Mouse (Mus musculus) kidney, adult 18-20 months (tissue): ENCODE data around the gene Bad.
"Not testable (repeated sequence)": the region's sequence is repeated elsewhere in the genome, so short reads cannot be mapped to it uniquely, and the experiment has no call there.

Experiments used
- DNase-seq: peaks from one replicate; pipeline ENCODE4 v3.0.0; 2021

Gene Bad

DNA sequence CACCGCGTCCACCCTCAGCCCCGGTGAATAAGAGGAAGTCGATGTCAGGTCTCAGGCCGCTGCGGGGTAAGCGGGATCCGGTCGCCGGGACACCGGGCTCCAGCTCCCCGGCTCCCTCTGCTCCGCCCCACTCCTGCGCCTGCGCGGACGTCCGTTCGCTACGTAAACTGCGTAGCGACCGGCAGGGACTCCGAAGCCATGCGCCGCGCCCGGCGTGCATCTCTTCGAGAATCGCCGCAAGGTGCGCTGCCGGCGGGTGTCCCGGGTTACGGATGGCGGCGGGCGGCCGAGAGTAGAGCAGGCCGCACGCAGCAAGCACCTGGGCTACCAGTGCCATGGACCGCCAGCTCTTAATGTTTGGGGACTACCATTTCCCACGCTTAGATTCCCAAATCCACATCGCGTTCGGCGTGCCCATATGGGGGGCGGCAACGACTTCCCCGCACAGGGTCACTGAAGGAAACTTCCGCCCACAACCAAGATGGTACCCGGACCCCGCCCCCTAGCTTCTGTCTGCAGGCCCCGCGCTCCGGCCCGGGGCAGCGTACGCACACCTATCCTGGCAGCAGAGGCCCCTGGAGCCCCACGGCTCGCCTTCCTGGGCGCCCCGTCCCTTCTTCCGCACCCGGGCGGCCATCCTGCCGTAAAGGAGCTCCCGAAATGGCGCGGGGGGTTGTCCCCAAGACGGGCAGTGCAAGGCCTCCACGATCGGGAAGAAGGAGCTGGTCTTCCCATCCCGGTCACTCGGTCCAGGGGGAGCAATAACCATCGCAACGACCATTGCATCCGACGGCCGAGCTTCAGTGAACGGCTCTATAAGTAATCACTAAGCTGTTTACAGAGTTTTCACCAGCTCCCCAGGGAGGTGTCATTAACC lies at the start of gene Bad:
Gene Bad (plus strand): TSS at position 490 of the 877 bp plus-strand sequence.
- DNase-seq = peak; percentile 97

DNA sequence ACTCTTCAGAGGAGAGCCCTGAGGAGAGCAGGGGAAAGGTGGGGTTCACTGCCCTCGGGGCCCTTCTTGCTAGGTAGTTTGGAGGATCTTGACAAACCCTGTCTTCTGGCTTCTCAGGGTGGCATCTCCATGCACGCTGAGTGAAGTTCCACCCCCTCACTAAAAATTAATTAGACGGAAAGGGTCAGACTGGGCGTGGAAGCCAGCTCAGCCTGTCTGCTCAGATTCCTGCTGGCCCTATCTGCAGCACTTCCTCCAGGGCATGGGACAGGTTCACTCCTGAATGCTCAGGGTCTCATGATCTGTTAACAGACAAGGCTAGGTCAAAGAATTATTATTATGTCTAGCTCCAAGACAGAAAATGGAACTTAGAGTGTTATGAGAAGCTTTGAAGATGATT lies 49.1 kb upstream of the Bad start:
- DNase-seq = no peak

DNA sequence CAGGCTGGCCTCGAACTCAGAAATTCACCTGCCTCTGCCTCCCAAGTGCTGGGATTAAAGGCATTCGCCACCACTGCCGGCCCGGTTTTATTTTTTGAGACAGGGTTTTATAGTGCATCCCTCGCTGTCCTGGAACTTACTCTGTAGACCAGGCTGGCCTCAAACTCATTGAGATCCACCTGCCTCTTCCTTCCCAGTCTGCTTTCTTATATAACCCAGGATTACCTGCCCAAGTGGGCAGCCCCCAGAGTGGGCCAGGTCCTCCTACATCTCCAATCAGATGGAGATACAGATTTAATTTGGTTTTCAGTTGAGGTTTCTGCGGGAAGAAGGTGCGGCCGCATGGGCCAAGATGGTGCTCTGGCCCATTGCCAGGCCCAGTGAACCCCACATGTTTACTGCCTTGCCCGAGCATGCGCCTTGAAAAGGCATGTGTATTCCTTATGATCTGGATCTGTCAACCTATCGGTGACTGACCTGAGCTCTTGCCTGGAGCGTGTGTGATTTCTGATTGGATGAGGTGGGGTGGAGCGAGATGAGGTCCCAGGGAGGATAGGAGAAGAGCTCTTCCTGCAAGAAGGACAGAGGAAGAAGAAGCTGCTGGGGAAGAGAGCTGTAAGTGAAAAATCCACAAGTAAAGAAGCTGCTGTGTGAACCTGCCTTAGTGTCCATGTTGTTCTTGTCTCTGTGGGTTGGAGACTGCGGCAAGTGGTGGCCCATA lies 47.8 kb upstream of the Bad start:
- no peak for DNase-seq

GRCm38 (mm10) chr19:6895608-6896305 lies 45.9 kb upstream of the Bad start:
- DNase-seq = not testable (repeated sequence)

- DNase-seq = no peak
Measured at GRCm38 (mm10) chr19:6899641-6900040, 42.0 kb upstream of the Bad start.

DNA sequence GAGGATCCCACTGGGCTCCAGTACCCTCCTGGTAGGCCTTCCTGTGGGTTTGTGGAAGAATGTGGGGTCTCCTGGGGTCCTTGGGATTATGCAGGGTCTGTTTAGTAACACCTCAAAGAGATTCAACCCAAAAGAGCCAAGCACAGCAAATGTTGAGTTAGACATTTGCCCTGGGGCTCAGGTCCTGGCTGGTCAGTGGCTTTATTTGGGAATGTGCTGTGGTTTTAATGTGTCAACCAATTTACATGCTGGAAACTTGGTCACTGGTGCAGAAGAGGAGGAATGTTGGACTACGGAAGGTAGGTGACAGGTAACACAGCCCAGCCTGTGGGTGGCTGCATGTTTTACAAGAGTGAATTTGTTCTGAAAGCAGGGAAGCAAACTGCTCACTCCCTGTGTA lies 38.6 kb upstream of the Bad start:
- DNase-seq = peak; percentile 60

DNA sequence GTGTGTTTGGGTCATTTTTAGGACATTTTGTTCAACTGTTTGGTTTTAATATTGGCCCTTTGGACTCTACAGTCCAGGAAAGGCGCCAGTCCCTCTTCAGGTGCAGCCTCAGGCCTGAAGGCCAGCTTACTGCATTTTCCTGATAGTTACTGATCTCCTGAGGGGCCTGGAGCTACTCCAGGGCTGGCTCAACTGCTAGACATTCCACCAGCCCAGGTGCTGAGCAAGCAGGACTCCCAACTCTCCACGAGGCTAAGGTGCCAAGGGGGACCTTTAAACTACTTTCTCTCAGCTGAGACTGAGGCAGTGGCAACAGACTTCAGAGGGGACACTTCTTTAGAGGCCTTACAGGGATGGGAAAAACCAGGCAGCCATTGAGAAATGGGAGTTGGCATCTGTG lies 36.8 kb upstream of the Bad start:
- peak; percentile 77 for DNase-seq

DNA sequence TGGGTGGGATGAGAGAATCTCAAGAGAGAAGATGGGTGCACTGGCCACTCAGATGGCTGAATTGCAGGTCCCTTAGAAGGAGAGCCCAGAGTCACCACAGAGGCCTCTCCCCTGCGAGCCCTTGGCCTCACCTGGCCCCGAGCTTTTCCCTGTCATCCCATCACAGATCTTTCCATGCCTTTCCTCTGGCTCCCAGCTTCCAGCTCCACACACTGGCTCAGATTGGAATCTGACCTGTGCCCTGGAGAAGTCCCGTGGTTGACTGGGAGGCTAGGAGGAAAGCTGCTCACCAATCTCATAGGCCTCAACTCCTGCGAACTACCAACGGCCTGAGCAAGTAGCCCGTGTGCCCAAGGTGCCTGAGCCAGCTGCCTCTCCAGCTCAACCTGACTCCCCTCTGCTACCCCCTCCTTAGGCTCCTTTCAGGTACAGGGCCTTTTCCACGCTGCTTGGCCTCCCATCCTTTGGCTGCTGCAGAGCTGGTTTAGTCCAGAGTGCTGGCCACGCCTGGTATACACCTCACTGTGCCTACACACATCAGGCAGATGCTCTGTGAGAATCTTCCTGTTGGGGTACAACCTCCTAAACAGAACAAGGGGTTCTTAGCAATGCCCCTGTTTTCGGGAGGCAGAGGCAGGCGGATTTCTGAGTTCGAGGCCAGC lies 36.0 kb upstream of the Bad start:
- DNase-seq = no peak

DNA sequence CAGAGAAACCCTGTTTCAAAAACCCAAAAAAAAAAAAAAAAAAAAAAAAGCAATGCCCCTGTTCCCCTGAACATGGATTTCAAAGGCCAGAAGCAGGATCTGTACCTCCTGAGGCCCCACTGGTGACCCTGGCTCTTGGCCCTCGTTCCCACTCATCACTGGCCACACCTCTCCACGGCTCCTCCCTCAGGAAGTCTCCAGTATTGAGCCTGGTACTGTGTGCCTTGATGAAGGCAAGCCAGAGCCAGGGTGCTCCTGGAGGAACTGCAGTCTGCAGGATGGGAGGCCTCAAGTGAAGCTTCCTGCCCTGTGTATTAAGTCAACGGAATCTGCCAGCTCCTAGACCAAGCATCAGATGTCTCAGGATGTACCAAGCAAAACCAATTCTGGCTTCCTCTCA lies 35.5 kb upstream of the Bad start:
- peak; percentile 65 for DNase-seq

GRCm38 (mm10) chr19:6907094-6907493 lies 34.6 kb upstream of the Bad start:
- no peak for DNase-seq

- DNase-seq = peak; percentile 62
Measured at GRCm38 (mm10) chr19:6907811-6908540, 33.7 kb upstream of the Bad start.

DNA sequence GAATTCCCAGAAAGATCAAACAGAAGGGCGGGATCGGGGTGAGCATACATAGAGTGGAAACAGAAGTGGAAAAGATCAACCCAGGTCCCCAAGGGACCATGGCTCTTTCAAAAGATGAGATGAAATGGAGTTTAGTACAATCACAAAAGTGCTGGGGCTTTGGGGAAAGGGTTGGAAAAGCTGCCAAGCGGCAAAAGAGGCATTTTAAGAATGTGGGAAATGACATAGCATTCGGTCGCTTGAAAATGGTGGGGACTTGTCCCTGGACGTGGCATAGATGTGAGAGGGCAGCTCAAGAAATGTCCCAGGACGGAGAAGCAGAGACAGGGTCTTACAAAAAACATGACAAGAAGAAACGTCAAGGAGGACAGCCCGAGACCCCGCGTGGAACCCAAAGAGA lies 32.6 kb upstream of the Bad start:
- DNase-seq = no peak

- DNase-seq = peak; percentile 91
Measured at GRCm38 (mm10) chr19:6909507-6910289, 32.0 kb upstream of the Bad start, which contains the start of the genes Trmt112 and Prdx5. TSS of gene Trmt112 (plus strand) at chr19:6909698. TSS of gene Prdx5 (minus strand) at chr19:6910106.

GRCm38 (mm10) chr19:6910306-6910705 lies 31.4 kb upstream of the Bad start:
- not testable (repeated sequence) for DNase-seq

DNA sequence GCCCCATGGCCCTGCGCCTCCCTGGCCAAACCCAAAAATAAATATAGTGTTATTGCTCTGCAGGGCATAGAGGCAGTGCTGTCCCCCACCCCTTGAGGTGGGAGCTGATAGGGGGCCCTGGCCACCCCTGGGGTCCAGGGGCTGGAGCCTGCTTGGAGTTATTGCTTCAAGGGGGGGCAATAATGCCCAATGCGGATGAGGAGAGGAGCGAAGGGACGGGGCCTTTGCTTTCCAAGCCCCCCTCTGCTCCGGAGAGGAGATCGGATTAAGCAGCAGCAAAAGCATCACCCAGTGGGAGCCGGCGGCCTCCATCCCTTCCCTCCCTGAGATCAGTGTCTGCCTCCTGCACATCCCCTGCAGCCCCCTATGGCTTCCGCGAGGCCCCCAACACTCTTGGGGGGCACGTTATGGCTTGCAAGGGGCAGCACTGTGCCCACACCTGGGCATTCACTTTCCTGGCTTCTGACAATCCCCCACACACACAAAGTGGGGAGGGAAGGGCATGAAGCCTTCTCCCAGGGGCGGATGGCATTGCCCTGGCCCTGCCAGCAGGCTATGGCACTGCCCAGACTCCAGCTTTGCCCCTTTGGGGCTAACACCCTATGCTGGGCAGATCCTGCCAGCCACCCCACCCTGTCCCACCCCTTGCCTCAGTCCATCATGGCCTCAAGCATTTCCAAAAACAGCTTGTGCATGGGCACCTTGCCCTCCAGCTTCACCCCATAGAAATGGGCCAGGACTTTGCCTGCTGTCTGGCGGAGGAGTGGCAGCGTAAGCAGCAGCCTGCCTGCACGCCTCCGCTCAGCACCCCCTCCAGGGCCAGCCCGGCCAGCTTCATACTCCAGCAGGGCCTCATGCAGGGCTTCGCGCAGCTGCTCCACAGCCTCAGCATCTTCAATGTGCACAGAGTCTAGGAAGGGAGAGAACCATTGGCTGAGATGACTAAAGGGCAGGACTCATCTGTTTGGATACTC lies 30.3 kb upstream of the Bad start:
- DNase-seq = no peak

DNA sequence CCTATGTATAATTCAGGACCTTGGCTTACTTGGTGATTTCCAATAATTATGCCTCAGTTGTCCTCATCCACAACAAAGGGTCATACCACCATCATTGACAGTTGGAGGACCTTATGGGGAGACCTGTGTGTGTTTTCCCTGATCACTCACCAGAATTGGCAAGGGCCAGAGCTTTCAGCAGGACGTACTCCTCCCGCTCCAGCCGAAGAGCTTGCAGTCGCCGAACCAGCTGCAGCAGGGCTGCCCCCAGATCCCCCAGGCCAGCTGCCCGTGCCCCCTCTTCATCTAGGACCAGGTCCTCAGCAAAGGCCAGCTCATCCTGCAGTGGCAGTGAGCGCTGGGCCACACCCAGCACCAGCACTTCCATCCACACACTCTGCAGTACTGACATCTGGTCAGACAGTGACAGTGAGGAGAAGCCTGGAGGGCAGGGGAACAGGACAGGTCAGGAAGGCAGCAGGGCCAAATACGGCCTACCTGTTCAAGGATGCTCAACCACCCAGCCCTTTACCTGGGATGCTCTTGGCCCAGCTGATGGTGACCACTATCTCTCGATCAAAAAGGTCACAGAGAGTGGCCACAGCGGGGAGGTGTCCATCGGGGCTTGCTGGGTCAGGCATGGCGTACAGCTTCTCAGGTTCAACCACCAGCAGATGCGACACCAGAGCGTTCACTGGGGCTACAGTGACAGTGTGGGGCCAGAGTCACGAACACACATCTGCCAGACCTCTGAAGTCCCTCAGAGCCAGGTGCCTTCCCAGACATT lies 29.3 kb upstream of the Bad start:
- DNase-seq = no peak

- no peak for DNase-seq
Measured at GRCm38 (mm10) chr19:6913036-6913435, 28.6 kb upstream of the Bad start.

DNA sequence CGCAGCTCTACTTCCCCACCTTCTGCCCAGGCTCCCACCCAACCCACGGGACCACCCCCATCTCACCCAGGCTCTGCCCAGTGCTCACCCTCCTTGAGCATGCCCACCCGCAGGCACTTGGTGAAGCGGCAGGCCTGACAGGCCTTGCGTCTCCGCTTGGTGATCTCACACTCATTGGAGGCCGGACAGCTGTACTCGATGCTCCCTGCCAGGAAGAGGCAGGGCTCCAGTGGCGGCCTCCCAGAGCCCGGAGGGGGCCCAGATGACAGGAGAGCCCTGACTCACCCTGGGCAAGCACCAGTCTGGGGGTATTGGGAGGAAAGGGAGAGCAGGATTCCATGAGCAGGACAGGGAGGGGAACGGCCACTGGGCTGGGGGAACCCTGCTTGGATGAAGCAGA lies 27.7 kb upstream of the Bad start:
- no peak for DNase-seq

GRCm38 (mm10) chr19:6914540-6914939 lies 27.1 kb upstream of the Bad start:
- DNase-seq = no peak
